Mouse (Mus musculus) CH12.LX (cell line): ENCODE measurements around the gene Col6a6. TPM values are rescaled to one million over a fixed set of nuclear protein-coding genes. Genes with fewer than 3 reads are reported as not detected.

Source experiments
- DNase-seq: peaks from one replicate; pipeline ENCODE4 v3.0.0-alpha.2; 2013; ENCODE audit errors: extremely low read depth
- H3K27ac ChIP-seq: 2 replicates; pipeline ENCODE4 v1.5.1; 2012; ENCODE audit warnings: low read depth, mild to moderate bottlenecking, control low read depth, moderate library complexity; ENCODE audit not compliant: insufficient read depth
- H3K27me3 ChIP-seq: replicated peaks from 2 replicates; pipeline ENCODE3; 2012; ENCODE audit warnings: inconsistent platforms
- H3K36me3 ChIP-seq, 2 experiments: replicated peaks in 1 of 2; 2 replicates each; pipeline versions ENCODE3 to v1.6.1; 2012; ENCODE audit warnings: inconsistent platforms in 1 of 2, low read length in 1 of 2, mild to moderate bottlenecking in 1 of 2, mixed read lengths in 1 of 2, moderate library complexity in 1 of 2; ENCODE audit not compliant: control insufficient read depth in 1 of 2, insufficient read depth in 1 of 2
- H3K4me1 ChIP-seq, 2 experiments: 2 replicates each; pipeline ENCODE4 v1.6.1; 2012; ENCODE audit warnings: inconsistent platforms in 1 of 2, moderate library complexity in 1 of 2; ENCODE audit not compliant: insufficient read depth in 2 of 2, control insufficient read depth in 1 of 2
- H3K4me2 ChIP-seq: 2 replicates; pipeline ENCODE4 v1.6.1; 2012; ENCODE audit warnings: low read depth, mild to moderate bottlenecking, control low read depth; ENCODE audit not compliant: poor library complexity, insufficient read depth, severe bottlenecking
- H3K4me3 ChIP-seq, 3 experiments: fragments of 150-350 bp in 1 of 3; sonication (generic) in 1 of 3; replicated peaks in 1 of 3; 2 replicates each; pipeline versions ENCODE3 to v1.5.1; 2011 to 2012; ENCODE audit warnings: low read depth in 2 of 3, low read length in 2 of 3, mild to moderate bottlenecking in 2 of 3, moderate library complexity in 2 of 3, control low read depth in 1 of 3, improper control_type of control experiment in 1 of 3, inconsistent platforms in 1 of 3, mixed read lengths in 1 of 3; ENCODE audit not compliant: poor library complexity in 1 of 3
- H3K79me2 ChIP-seq: replicated peaks from 2 replicates; pipeline ENCODE4 v1.6.1; 2012; ENCODE audit warnings: mild to moderate bottlenecking, moderate library complexity; ENCODE audit not compliant: control insufficient read depth, poor library complexity, insufficient read depth, severe bottlenecking; ENCODE audit errors: extremely low read depth
- H3K9ac ChIP-seq: 2 replicates; pipeline ENCODE4 v1.6.1; 2012; ENCODE audit warnings: low read depth, mild to moderate bottlenecking, control low read depth, moderate library complexity; ENCODE audit not compliant: insufficient read depth
- H3K9me3 ChIP-seq: replicated peaks from 2 replicates; pipeline ENCODE3; 2012; ENCODE audit warnings: low read length, inconsistent platforms, mixed read lengths
- BHLHE40 ChIP-seq: IDR thresholded peaks from 2 replicates; pipeline ENCODE4 v1.6.1; 2011; ENCODE audit warnings: mild to moderate bottlenecking, low read depth, low read length, improper control_type of control experiment
- CHD1 ChIP-seq: IDR thresholded peaks from 2 replicates; pipeline ENCODE4 v1.6.1; 2012; ENCODE audit warnings: low read depth, low read length, improper control_type of control experiment, inconsistent platforms
- CHD2 ChIP-seq: IDR thresholded peaks from 2 replicates; pipeline ENCODE4 v1.6.1; 2011; ENCODE audit warnings: low read length, improper control_type of control experiment
- CTCF ChIP-seq, 2 experiments: IDR thresholded peaks in 1 of 2; conservative IDR thresholded peaks in 1 of 2; 2 replicates each; pipeline ENCODE4 v1.5.1; 2011 to 2012; ENCODE audit warnings: low read depth in 2 of 2, low read length in 2 of 2, improper control_type of control experiment in 1 of 2, inconsistent platforms in 1 of 2, mild to moderate bottlenecking in 1 of 2, moderate library complexity in 1 of 2
- ETS1 ChIP-seq: conservative IDR thresholded peaks from 2 replicates; pipeline ENCODE4 v1.6.1; 2012; ENCODE audit warnings: low read depth, mild to moderate bottlenecking, inconsistent platforms, low read length, improper control_type of control experiment, moderate library complexity
- IRF4 ChIP-seq: IDR thresholded peaks from 2 replicates; pipeline ENCODE4 v1.6.1; 2014; ENCODE audit warnings: low read depth, mild to moderate bottlenecking, inconsistent platforms, low read length, improper control_type of control experiment
- JUN ChIP-seq: IDR thresholded peaks from 2 replicates; pipeline ENCODE4 v1.6.1; 2011; ENCODE audit warnings: low read depth, mild to moderate bottlenecking, low read length, improper control_type of control experiment, moderate library complexity; ENCODE audit not compliant: insufficient read depth
- MAX ChIP-seq: IDR thresholded peaks from 2 replicates; pipeline ENCODE4 v1.6.1; 2011; ENCODE audit warnings: low read length, improper control_type of control experiment
- MEF2A ChIP-seq: IDR thresholded peaks from 2 replicates; pipeline ENCODE4 v1.6.1; 2014; ENCODE audit warnings: low read depth, mild to moderate bottlenecking, inconsistent platforms, low read length, improper control_type of control experiment, borderline replicate concordance
- MYC ChIP-seq: IDR thresholded peaks from 2 replicates; pipeline ENCODE4 v1.6.1; 2011; ENCODE audit warnings: low read depth, mild to moderate bottlenecking, improper control_type of control experiment, low read length
- PAX5 ChIP-seq: IDR thresholded peaks from 2 replicates; pipeline ENCODE4 v1.6.1; 2012; ENCODE audit warnings: low read length, inconsistent platforms, mixed read lengths
- POLR2A ChIP-seq: IDR thresholded peaks from 2 replicates; pipeline ENCODE4 v1.6.1; 2011; ENCODE audit warnings: low read depth, mild to moderate bottlenecking, improper control_type of control experiment, low read length
- RCOR1 ChIP-seq: conservative IDR thresholded peaks from 2 replicates; pipeline ENCODE4 v1.6.1; 2012; ENCODE audit warnings: low read depth, mild to moderate bottlenecking, inconsistent platforms, low read length, improper control_type of control experiment
- SIN3A ChIP-seq: IDR thresholded peaks from 2 replicates; pipeline ENCODE4 v1.6.1; 2012; ENCODE audit warnings: low read length, improper control_type of control experiment, inconsistent platforms
- TBP ChIP-seq: conservative IDR thresholded peaks from 2 replicates; pipeline ENCODE4 v1.6.1; 2011; ENCODE audit warnings: low read depth, low read length, improper control_type of control experiment
- TCF12 ChIP-seq: IDR thresholded peaks from 2 replicates; pipeline ENCODE4 v1.6.1; 2014; ENCODE audit warnings: low read depth, mild to moderate bottlenecking, inconsistent platforms, low read length, improper control_type of control experiment
- USF1 ChIP-seq: IDR thresholded peaks from 2 replicates; pipeline ENCODE4 v1.6.1; 2014; ENCODE audit warnings: low read depth, mild to moderate bottlenecking, inconsistent platforms, low read length, improper control_type of control experiment
- ZC3H11A ChIP-seq: IDR thresholded peaks from 2 replicates; pipeline ENCODE4 v1.6.1; 2012; ENCODE audit warnings: low read depth, mild to moderate bottlenecking, inconsistent platforms, low read length, improper control_type of control experiment
- ZKSCAN1 ChIP-seq: IDR thresholded peaks from 2 replicates; pipeline ENCODE4 v1.6.1; 2012; ENCODE audit warnings: low read depth, inconsistent platforms, low read length, improper control_type of control experiment, borderline replicate concordance
- ZMIZ1 ChIP-seq: IDR thresholded peaks from 2 replicates; pipeline ENCODE4 v1.6.1; 2012; ENCODE audit warnings: low read depth, mild to moderate bottlenecking, inconsistent platforms, low read length, improper control_type of control experiment
- dilution Hi-C: fragments of 300-500 bp; cut with MboI; formaldehyde crosslinking; loops from 2 replicates; pipeline ENCODE4 v1.14.3; 2020; ENCODE audit warnings: low sequenced_read_pairs; ENCODE audit not compliant: extremely low pct_unique_long_range_greater_than_20kb, extremely low pct_ligation_motif_present
- in situ Hi-C: fragments of 300-500 bp; cut with MboI; formaldehyde crosslinking; loops from 3 replicates; pipeline ENCODE4 v1.14.3; 2019; ENCODE audit warnings: low sequenced_read_pairs, low pct_ligation_motif_present, low pct_unique_long_range_greater_than_20kb, mixed read lengths
- polyA plus RNA-seq: library from polyadenylated mRNA; unstranded; fragments of >175 nt; gene quantifications from 2 replicates; pipeline ENCODE4 v1.2.1, GENCODE M21; 2012; ENCODE audit warnings: low read depth; ENCODE audit not compliant: insufficient read length
- total RNA-seq, 2 experiments: library from RNA; depleted of rRNA; stranded (reverse); fragments of 300-350 nt in 1 of 2; fragments of >200 nt in 1 of 2; gene quantifications; 2 replicates each; pipeline ENCODE4 v1.2.3; 2012 to 2014

Col6a6 gene
- total and polyA plus RNA-seq, 3 experiments = not detected

- Histone ChIP-seq H3K36me3 (no peaks in the 10 kb centered on the region), H3K4me1 (no peaks in the 10 kb centered on the region), H3K9ac (no peak overlapping the region), H3K27ac (no peak overlapping the region), H3K4me2 (no peak overlapping the region), H3K27me3 (peaks cover 42% of the 10 kb centered on the region), H3K9me3 (no peaks in the 10 kb centered on the region), H3K79me2 (no peaks in the 10 kb centered on the region), H3K4me3 (no peak overlapping the region)
- TF ChIP-seq CTCF (conservative IDR thresholded peaks at IDR 0.05 in 1 of 2, IDR thresholded peaks at IDR 0.05 in 1 of 2; ENCODE audit: low read depth in 2 of 2, low read length in 2 of 2) (no peak), POLR2A (no peak), MAX (no peak), JUN (no peak), PAX5 (no peak), TCF12 (no peak), MYC (no peak), ZMIZ1 (no peak), ZKSCAN1 (no peak), USF1 (no peak), RCOR1 (no peak), ETS1 (no peak), ZC3H11A (no peak), MEF2A (no peak), TBP (no peak)
- no peak for DNase-seq
- dilution Hi-C loops = no loop called here
- in situ Hi-C loops = no loop called here
Measured at GRCm38 (mm10) chr9:105764681-105765080, 63.3 kb downstream of the Col6a6 start.

GRCm38 (mm10) chr9:105764127-105764526 lies 63.8 kb downstream of the Col6a6 start:
- DNase-seq = no peak
- Histone ChIP-seq H3K4me2 (no peak overlapping the region), H3K79me2 (no peaks in the 10 kb centered on the region), H3K9ac (no peak overlapping the region), H3K9me3 (no peaks in the 10 kb centered on the region), H3K36me3 (no peaks in the 10 kb centered on the region), H3K4me1 (no peaks in the 10 kb centered on the region), H3K4me3 (no peak overlapping the region)
- in situ Hi-C loops (no loop called here), dilution Hi-C loops (no loop called here)
- TF ChIP-seq BHLHE40 (no peak), CHD2 (no peak), IRF4 (no peak), ZC3H11A (no peak), SIN3A (no peak), TCF12 (no peak), CHD1 (no peak)
- TF ChIP-seq, all 38 proteins: peak for 0
- H3K27ac ChIP-seq = no peak overlapping the region
- H3K27me3 ChIP-seq = peaks cover 37% of the 10 kb centered on the region
